Mouse (Mus musculus) T-cell, adult 2 months (primary cell): ENCODE results near the gene Fxyd3.

Source experiments
- DNase-seq: peaks from one replicate; pipeline ENCODE4 v3.0.0; 2022; ENCODE audit warnings: low spot score

Gene Fxyd3

GRCm38 (mm10) chr7:31049846-31050281, 26.6 kb downstream of the Fxyd3 start:
- no peak for DNase-seq

GRCm38 (mm10) chr7:31049135-31049845, 27.2 kb downstream of the Fxyd3 start:
- DNase-seq, result no peak

GRCm38 (mm10) chr7:31042431-31042910, 34.0 kb downstream of the Fxyd3 start, which contains the start of gene Fxyd5:
Gene Fxyd5 (minus strand): TSS chr7:31042481.
- no peak for DNase-seq

GRCm38 (mm10) chr7:31041662-31042315, 34.7 kb downstream of the Fxyd3 start:
- peak; percentile 85 for DNase-seq

- DNase-seq, result no peak
Measured at GRCm38 (mm10) chr7:31041023-31041407, 35.5 kb downstream of the Fxyd3 start.

GRCm38 (mm10) chr7:31040281-31041022, 36.1 kb downstream of the Fxyd3 start:
- no peak for DNase-seq

GRCm38 (mm10) chr7:31039011-31039410, 37.5 kb downstream of the Fxyd3 start:
- DNase-seq, result no peak

- DNase-seq, result peak; percentile 73
Measured at GRCm38 (mm10) chr7:31037675-31038074, 38.8 kb downstream of the Fxyd3 start.

- peak; percentile 39 for DNase-seq
Measured at GRCm38 (mm10) chr7:31036917-31037316, 39.6 kb downstream of the Fxyd3 start.

GRCm38 (mm10) chr7:31035291-31035690, 41.2 kb downstream of the Fxyd3 start:
- no peak for DNase-seq

- peak; percentile 78 for DNase-seq
Measured at GRCm38 (mm10) chr7:31034789-31035188, 41.7 kb downstream of the Fxyd3 start.

- DNase-seq, result peak; percentile 89
Measured at GRCm38 (mm10) chr7:31033409-31034165, 42.9 kb downstream of the Fxyd3 start.

GRCm38 (mm10) chr7:31031731-31032130, 44.8 kb downstream of the Fxyd3 start:
- DNase-seq, result peak; percentile 44

- DNase-seq, result no peak
Measured at GRCm38 (mm10) chr7:31030717-31031116, 45.8 kb downstream of the Fxyd3 start.

- peak; percentile 61 for DNase-seq
Measured at GRCm38 (mm10) chr7:31028609-31029008, 47.9 kb downstream of the Fxyd3 start.
